Comparison of ENCODE assay signal across 31 mouse cellular contexts in the genomic region with DNA sequence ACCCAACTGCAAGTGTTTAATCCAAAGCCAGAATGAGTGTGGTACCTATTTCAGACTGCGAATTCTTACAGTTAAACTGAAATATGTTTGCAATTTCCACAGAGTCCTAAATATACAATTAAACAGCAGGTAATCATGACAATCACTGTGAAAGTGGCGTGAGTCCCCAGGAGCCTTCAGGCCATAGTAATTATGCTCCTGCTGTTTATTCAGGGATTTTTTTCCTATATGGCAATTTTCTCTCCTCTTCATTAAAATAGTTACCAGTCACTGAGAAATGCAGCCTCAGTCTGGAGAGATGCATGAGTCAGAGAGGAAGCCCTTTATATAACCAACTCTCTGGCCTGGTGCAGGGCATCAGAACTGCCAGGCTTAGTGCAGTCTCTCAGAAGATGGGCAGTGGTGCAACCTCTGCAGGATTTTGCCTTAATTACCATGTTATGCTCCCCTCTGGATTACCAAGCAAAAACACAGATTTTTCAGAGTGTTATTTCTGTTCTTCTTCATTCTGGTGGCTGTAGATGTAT.
A peak's percentile ranks its signal among the peaks of the same experiment; 100 is the strongest.
DNase-seq lines count a peak whose midpoint lies in the region; ATAC-seq and TF ChIP-seq lines count a peak whose summit lies in the region.
"Had no signal": no experiment of that assay in that cellular context is flagged by ENCODE, and none has a peak within 500 bp of the region (broad histone marks: within the 10 kb centered on the region; RNA-seq: fewer than 3 reads in every experiment).

No protein-coding gene starts in this region.

- H3K4me1 ChIP-seq in forebrain, embryonic 16.5 days (replicated peaks; ENCODE audit: control insufficient read depth, insufficient read depth, low read length) = no peaks in the 10 kb centered on the region
- H3K4me1 ChIP-seq: embryonic facial prominence, embryonic 12.5 days; forebrain, embryonic 15.5 days; hindbrain, embryonic 12.5 days; midbrain, embryonic 13.5 days had no signal

- H3K36me3 ChIP-seq in forebrain, embryonic 16.5 days (ENCODE audit: control insufficient read depth, insufficient read depth) = no peaks in the 10 kb centered on the region
- H3K36me3 ChIP-seq: embryonic facial prominence, embryonic 12.5 days; forebrain, embryonic 15.5 days; hindbrain, embryonic 12.5 days; midbrain, embryonic 13.5 days had no signal

- 71% methylated on average over 2 of the region's 2 CpGs for WGBS in forebrain, embryonic 16.5 days

- no peak overlapping the region for H3K4me3 ChIP-seq in left cerebral cortex, adult 2 months
- H3K4me3 ChIP-seq in forebrain, embryonic 16.5 days (replicated peaks; ENCODE audit: low read length) = no peak overlapping the region
- H3K4me3 ChIP-seq: embryonic facial prominence, embryonic 12.5 days; forebrain, embryonic 15.5 days; gastrocnemius, adult 2 months; hindbrain, embryonic 12.5 days; midbrain, embryonic 13.5 days had no signal

- no peak for TF ChIP-seq CTCF in left cerebral cortex, adult 2 months (IDR thresholded peaks at IDR 0.05)

- intact Hi-C loops in left cerebral cortex, adult 2 months (cut with DNase I) = no loop called here
- intact Hi-C loops in left cerebral cortex, postnatal 10 days (cut with DNase I) = no loop called here

- no peak for ATAC-seq in forebrain, embryonic 16.5 days
- ATAC-seq: CD4-positive, CD25-positive, alpha-beta regulatory T cell, adult 4 months; forebrain, embryonic 15.5 days; intestine, postnatal 0 days; midbrain, embryonic 13.5 days had no signal

- peak; percentile 5 for DNase-seq in cerebellum, adult 9-10 months
- DNase-seq in cerebellum, postnatal 14 days = no peak
- no peak for DNase-seq in left cerebral cortex, adult 2 months (ENCODE audit: extremely low spot score in 1 of 2, low spot score in 2 of 2)
- DNase-seq in left cerebral cortex, postnatal 10 days (ENCODE audit: extremely low spot score in 1 of 2, low spot score in 2 of 2) = no peak
- DNase-seq in right cerebral cortex, postnatal 14 days = peak; percentile 5
- DNase-seq in right cerebral cortex, postnatal 4 days = no peak
- DNase-seq: adrenal gland, postnatal 10 days; embryo, embryonic 11 days; gastrocnemius, adult 2 months; gastrocnemius, postnatal 36 days; heart, adult 18-20 months; heart, postnatal 36 days; kidney, adult 9 months; kidney, postnatal 10 days; layer of hippocampus, postnatal 36 days; liver; lung, adult 2 months; lung, postnatal 10 days; thymus, adult 18-20 months; thymus, postnatal 25 days had no signal

- no peak overlapping the region for H3K9ac ChIP-seq in forebrain, embryonic 16.5 days (replicated peaks; ENCODE audit: low read depth, low read length)
- H3K9ac ChIP-seq: embryonic facial prominence, embryonic 12.5 days; forebrain, embryonic 15.5 days; hindbrain, embryonic 12.5 days; liver, embryonic 14.5 days; midbrain, embryonic 13.5 days had no signal

- H3K27ac ChIP-seq in left cerebral cortex, adult 2 months = 0 out of 2 replicates have a peak overlapping the region, but pooled peaks have one; percentile 33
- no peak overlapping the region for H3K27ac ChIP-seq in forebrain, embryonic 16.5 days (ENCODE audit: low read length)
- H3K27ac ChIP-seq: embryonic facial prominence, embryonic 12.5 days; forebrain, embryonic 15.5 days; gastrocnemius, adult 2 months; hindbrain, embryonic 12.5 days; liver, embryonic 14.5 days; macrophage; midbrain, embryonic 13.5 days; stomach, postnatal 0 days had no signal

- H3K4me2 ChIP-seq in forebrain, embryonic 16.5 days (ENCODE audit: low read length) = no peak overlapping the region
- H3K4me2 ChIP-seq: embryonic facial prominence, embryonic 12.5 days; forebrain, embryonic 15.5 days; heart, embryonic 11.5 days; hindbrain, embryonic 12.5 days; midbrain, embryonic 13.5 days had no signal

- H3K9me3 ChIP-seq in forebrain, embryonic 16.5 days (ENCODE audit: control insufficient read depth, low read length) = no peaks in the 10 kb centered on the region
- H3K9me3 ChIP-seq: embryonic facial prominence, embryonic 12.5 days; forebrain, embryonic 15.5 days; hindbrain, embryonic 12.5 days; midbrain, embryonic 13.5 days had no signal

- H3K27me3 ChIP-seq in forebrain, embryonic 16.5 days (replicated peaks; ENCODE audit: control insufficient read depth, insufficient read depth, low read length) = no peaks in the 10 kb centered on the region
- H3K27me3 ChIP-seq: embryonic facial prominence, embryonic 12.5 days; forebrain, embryonic 15.5 days; hindbrain, embryonic 12.5 days; midbrain, embryonic 13.5 days had no signal

Comparison
In these comparisons a context has a peak if more than half of its experiments do, and no peak if none do; other contexts are left out.
1. DNase-seq: peak in cerebellum, adult 9-10 months (single experiment) and right cerebral cortex, postnatal 14 days (single experiment); none in cerebellum, postnatal 14 days (0 of 2), left cerebral cortex, adult 2 months (0 of 2), left cerebral cortex, postnatal 10 days (0 of 2) and right cerebral cortex, postnatal 4 days (single experiment).